Mouse (Mus musculus) forelimb bud, embryonic 11.5 days (tissue): Measurements from ENCODE around the gene Wasf3.
"Not testable (repeated sequence)": the region's sequence is repeated elsewhere in the genome, so short reads cannot be mapped to it uniquely, and the experiment has no call there.

Experiments used
- DNase-seq: peaks from one replicate; pipeline ENCODE4 v3.0.0-alpha.2; 2012; ENCODE audit warnings: low read depth, low spot score

Gene Wasf3

DNA sequence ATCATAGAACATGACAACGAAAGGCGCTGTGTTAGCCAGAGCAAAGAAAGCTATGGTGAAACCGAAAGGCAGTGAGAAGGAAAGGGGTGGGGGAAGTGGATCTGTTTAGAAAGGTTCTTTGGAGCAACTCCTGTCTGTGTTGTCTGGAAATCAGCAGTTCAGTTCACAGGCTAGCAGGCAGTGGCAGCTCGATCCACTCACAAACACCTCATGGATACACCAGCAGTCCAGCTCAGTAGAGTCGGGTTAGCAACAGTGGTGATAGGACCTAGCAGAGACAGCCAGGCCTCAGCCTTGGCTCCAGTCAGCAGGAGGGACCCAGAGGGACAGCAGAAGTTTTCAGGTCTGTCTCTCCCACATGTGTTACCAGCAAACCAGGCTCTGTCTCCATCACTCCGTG lies 16.2 kb downstream of the Wasf3 start:
- not testable (repeated sequence) for DNase-seq

DNA sequence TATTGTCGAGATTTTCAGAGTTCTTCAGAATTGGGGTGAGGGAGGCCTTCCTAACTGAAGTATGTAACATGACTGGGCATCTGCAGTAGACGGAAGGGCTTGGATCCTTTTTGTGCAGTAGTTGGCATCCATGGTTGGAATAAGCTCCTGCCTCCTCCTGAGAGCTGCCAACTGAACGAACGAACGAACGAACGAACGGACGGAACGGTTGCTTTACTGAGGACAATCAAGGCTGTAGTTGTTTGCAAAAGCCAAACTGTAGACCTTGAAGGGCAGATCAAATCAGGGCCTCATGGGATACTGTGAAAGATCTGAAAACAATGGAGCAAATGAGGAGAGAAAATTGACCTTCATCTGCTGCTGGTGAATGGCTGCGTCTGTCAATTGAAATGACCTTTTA lies 17.5 kb downstream of the Wasf3 start:
- no peak for DNase-seq

DNA sequence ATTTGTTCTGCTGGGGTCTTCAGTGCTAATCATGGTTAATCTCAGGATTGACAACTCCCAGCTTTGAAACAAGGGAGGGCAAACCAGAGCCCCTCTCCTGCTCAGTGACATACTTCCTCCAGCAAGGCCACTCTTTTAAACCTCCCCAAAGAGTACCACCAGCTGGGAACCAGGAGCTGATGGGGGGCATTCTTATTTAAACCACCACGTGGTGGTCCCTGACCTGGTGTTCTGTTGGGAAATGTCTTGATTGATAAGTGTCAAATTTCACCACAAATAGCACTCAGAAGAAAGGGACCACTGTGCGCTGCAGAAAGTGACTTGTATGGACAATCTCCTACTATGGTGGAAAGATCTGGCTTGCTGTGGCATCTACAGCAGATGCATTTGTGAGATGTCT lies 19.1 kb downstream of the Wasf3 start:
- no peak for DNase-seq

DNA sequence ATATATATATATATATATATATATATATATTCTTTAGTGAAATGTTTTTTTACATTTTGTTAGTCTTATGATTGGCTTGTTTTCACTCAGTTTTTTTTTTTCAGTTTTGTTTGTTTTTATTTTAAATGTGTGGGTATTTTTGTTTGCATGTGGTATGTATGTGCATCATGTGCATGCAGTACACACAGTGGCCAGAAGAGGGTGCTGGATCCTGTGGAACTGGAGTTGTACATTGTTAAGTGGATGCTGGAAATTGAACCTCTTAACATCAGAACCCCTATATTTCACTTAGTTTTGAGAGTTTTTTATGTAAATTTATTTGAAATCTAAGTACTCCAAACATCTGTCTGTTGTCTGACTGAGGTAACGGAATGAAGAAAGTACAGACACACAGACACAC lies 21.3 kb downstream of the Wasf3 start:
- DNase-seq: peak; percentile 29

DNA sequence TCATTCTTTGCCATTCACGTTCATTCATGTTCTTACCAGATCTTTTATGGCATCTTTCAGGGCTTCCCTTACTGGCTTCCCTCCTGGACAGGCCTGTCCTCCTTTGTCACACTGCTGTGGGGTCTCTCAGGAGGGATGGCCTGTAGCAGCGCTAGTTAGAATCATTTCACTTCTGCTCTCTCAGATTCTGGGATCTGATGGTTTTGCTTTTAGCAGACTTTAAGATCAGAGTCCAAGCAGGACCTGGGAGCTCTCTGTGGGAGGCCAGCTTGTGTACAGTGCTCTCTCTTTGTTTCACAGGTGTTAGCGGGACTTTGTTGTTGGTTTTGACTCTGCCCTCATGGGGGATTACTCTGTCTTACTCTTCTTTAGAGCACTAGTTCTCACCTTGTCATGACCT lies 23.0 kb downstream of the Wasf3 start:
- DNase-seq: no peak

DNA sequence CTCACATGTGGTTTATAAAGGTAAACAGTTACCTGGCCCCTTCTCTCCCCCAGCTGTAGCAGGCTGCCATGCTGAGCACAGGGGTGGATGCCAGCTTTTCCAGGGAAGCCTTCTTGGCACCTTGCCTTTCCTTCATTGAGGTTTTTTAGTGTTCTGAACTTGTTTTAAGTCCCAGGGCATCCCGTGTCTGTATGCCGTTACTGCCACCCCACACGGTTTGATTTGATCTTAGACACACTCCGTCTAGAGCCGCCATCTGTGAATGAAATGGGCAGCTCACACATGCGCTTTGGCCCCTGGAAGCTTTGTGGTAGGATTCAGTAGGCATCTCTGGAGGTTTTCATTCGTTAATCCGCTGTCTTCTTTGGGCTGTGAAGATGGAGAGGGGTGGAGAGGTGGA lies 23.8 kb downstream of the Wasf3 start:
- no peak for DNase-seq

DNA sequence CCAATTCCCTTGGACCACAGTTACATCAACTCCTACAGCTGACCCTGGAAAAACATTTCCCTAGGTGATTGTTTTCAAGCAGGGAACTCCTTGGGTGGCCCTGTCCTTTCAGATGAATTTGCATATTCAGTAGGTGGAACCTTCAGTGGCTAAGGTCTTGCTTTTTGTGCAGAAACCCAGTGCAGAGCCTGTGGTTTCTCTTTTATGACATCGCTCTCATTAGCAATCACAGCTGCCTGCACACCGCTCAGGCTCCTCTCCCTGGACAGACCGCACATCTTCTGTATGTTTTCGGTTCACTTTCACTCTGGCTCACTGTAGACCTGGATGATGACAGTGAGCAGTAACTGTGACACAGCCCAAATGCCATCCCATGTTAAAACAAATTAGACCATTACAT lies 26.0 kb downstream of the Wasf3 start:
- no peak for DNase-seq

DNA sequence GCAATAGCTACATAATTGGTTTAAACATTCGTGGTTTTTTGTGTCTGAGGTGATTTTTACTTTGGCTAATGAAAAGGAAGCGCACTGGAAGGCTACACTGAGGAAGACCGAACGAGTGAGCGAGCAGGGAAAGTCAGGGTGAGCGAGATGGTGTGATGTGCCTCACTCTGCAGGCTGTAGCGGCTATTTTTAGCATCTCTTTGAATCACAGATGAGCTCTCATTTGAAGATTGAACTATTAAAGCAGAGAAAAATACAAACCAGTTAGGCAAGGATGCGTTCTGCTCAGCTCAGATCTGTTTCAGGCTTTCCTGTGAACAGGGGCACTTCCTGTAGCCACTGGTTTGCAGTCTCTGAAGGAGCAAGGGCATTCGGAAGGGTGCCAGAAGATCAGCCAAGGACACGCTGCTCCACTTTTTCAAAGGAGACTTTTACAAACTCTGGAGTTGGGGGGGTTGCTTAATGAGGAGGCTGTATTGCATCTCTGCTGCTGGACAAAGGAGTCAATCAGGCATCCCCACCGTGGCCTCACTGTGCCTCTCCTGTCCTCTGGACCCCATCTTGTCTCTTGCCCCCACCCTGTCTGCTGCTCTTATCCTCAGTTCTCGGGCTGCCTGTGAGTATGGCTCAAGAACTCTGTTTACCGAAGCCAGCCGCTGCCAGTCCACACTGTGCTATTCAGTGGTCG lies 28.1 kb downstream of the Wasf3 start:
- no peak for DNase-seq

DNA sequence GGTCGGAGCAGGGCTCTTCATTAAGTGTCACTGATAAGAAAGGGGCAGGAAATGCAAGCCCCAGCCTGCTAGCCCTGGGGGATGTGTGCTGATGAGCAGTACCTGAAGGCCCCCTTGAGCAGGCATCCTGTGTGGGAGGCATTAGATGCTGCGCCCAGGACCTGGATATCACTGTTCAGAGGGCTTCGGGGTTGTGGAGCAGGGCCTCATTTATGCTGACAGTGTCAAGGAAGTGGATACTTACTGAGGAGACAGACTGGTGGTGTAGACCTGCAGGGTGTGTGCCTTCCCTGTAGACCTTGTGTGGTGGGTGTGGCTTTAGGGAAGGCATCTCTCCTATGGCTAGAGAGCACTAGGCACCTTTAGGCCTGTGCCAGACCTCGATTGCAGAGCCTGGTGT lies 29.8 kb downstream of the Wasf3 start:
- DNase-seq: no peak

DNA sequence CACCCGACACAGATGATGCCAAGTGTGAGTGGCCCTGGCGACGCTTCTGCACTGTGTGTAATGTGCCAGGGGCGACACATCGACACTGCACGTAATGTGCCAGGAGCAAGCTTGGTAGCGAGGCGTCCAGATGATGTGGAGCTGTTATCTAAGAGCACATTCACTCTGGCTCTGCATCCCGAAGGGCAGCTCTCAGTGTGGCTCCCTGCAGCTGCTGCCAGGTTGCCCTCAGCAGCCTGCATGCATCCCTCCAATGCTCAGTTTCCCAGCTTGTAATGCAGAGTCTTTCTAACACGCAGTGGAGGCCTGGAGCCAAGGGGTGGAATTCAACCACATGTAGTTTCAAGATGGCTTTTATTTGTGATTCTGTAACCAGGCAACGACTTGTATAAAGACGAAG lies 30.4 kb downstream of the Wasf3 start:
- DNase-seq: no peak

DNA sequence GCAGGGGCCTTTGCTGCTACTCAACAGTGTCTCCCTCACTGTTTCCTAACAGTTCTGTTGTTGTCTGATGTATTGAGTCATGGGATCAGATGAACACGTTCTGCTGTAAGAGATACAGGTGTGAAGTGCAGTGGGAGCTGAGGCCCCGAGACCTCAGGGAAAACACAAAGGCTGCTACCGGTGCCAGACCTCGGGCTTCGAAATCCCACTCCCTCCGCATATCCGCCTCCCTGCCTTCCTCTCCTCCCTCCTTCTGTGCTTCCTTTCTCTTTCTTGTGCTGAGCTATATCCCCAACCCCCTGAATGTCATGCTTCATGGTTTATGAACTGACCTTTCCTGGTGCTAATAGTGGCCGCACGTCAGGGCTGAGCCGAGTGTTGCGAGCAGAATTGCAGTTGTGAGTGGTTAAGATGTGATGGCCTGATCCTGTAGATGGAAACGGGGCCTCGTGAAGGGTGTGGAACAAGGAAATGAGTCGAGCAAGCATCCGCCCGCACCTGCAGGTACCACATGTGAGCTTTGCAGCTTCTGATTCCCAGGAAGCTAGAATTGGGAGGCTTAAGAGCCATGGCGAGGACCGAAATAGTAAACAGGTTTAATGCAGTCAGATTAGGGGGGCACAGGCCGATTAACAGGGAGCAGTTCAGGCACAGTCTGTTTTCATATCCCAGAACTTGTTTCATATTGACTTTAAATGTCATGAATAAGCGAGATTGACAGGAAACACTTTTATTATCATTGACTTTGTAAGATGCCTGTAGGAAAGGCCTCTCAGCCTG lies 31.7 kb downstream of the Wasf3 start:
- DNase-seq: no peak

DNA sequence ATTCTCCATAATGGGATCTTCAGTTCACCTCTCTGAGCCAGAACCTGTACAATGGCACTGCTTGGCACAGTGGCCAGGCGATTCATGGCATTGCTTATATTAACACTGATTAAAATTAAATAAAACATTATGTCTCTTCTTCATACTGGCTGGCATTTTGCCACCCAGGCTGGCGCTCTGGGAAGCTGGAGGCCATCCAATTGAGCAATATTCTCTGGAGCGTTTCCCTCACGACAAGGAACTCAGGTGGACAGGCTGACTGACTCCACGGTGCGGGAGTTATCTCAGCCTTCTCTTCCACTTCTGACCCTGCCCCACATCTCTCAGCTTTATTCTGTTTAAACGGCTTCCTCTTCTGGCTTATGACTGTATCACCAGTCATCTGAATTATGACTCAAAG lies 33.3 kb downstream of the Wasf3 start:
- no peak for DNase-seq

DNA sequence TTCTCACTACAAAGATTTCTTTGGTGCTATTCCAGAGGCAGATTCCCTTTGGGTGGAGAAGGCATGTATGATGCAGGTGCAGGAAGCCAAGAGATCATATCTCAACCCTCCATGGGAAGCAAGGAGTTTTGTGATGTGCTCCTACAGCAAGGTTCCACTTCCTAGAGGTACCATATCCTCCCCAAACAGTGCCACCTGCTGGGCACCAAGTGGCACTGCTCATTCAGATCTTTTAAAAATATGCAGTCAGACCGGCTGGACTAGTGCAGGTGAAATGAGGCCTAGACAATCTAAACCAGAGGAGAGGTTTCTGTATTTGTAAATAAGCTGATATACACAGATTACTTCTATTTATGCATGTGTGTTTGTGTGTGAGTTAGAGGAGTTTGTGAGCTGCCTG lies 35.3 kb downstream of the Wasf3 start:
- peak; percentile 54 for DNase-seq

DNA sequence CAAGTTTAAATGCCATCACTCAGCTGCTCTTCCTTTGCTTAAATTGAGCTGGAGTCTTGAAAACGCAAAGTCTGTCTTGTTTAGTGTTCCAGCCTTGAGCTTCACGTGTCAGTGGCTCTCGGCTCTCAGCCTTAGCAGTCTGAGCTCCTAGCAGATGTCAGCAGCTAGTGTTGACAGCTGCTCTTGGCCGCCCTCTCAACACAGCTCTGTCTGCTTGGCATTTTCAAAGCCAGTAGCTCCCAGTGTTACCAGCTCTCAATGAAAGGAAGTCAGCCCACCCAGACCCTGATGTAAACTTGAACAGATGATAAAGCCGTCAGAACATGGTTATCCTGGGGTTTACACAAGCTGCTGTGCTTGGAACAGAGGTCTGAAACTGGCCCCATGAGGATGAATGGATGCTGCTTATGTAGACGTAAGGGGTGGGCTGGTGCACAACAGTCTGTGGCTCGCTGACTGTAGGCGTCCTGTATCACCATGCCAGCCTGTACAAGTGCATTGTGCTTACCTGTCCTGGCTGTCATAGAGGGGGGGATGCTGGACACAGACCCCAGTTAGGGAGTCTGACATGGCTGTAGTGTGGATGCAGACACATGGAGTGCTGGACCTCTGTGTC lies 40.0 kb downstream of the Wasf3 start:
- DNase-seq: no peak

DNA sequence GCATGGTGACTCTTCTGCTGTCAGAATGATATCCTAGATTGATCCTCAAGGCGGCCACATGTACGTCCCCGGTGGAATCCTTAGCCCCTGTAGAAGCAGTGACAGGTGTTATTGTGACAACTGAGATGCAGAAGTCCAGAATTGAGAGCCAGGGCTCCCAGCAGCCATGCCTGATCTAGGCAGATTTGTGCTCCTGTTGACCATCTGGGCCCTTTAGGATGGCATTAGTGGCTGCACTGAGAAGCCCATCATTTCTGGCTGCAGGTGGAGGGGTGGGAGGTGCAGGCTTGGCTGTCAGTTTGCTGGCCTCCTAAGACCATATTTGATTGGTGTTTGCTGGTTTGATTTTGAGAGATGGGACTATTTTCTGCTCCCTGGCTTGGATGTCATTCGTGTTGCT lies 40.9 kb downstream of the Wasf3 start:
- DNase-seq: no peak

DNA sequence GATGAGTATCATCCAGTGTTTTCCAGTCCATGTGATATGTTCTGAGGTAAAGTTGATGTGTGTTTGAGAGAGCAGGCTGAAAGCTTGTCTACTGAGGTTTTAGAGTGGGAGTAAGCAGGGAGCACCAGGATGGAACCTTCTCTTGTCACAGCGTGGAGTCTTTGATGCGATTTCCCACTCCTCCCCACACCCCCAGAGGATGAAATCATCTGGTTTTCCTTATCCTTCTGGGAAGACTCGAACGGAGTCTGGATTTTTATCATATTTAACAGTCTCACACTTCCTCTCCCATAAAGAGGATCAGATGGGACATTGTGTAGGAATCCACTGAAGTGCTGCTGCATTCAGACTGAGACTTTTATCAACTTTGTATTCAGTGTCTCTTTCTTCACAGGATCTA lies 43.3 kb downstream of the Wasf3 start:
- no peak for DNase-seq

DNA sequence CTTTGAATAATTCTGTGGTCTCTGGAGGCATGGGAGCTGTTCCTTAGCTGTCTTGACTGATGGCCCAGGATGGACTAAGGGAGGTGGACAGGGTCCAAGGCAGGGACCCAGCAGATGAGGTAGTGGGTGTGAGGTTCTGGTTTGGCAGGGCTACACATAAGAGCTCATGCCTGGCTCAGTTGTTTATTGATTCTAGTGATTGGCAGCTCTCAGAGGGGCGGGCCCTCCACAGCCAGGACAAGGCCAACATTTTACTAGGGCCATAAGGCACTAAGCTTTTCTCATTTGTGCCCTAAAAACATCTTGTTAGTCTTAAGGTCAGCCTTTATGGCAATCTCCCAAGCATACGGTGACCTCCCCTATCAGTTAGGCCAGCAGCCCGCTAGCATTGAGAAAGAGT lies 47.0 kb downstream of the Wasf3 start:
- DNase-seq: no peak

DNA sequence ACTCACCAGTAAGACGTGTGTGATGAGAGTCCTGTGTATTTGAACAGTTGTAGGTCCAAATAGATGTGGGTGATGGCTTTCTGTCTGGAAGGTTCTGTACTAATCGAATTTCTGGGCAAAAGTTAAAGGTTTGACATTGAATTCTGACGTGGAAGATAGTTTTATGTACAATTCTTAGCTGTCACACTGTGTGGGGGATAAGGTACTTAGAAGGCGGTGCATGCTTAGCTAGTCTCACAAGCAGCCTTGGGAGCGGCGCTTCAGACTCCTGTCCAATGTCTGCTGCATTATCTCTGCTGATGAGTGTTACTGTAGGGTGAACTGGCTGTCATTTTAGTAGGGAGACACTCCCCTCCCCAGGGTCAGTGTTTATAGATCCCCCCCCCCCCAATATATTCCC lies 47.7 kb downstream of the Wasf3 start:
- no peak for DNase-seq

DNA sequence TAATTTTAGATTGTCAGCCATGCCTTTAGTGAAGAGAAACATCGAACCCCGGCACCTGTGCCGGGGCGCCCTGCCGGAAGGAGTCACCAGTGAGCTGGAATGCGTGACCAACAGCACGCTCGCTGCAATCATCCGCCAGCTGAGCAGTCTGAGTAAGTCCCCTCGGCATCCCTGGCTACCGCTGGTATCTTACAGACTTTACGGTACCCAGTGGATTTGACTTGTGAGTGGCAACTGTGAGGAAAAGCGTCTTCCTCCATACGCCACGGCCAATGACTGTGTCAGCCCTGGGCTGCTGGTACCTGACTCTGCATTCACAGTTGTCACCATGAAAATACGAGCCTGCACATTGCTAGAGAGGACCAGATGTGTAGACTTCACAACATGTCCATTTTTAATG lies 50.5 kb downstream of the Wasf3 start:
- no peak for DNase-seq

DNA sequence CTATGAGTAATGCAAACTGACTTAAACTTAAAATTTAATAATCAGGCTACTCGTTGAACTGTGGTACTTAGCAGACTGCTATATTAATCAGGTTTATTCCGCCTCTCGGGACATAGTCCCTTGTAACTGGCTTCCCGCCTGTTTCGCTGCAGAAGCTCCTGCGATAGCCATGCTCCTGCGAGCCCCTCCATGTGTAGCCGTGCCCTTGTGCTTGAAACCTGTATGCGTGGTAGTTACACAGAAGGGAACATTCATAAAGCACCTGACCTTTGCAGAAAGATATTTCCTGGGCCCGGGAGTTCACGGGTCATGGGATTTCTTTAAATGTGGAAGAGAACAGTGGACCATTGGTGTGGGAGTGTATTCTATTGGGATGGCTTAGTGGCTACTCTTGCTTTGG lies 52.0 kb downstream of the Wasf3 start:
- no peak for DNase-seq

DNA sequence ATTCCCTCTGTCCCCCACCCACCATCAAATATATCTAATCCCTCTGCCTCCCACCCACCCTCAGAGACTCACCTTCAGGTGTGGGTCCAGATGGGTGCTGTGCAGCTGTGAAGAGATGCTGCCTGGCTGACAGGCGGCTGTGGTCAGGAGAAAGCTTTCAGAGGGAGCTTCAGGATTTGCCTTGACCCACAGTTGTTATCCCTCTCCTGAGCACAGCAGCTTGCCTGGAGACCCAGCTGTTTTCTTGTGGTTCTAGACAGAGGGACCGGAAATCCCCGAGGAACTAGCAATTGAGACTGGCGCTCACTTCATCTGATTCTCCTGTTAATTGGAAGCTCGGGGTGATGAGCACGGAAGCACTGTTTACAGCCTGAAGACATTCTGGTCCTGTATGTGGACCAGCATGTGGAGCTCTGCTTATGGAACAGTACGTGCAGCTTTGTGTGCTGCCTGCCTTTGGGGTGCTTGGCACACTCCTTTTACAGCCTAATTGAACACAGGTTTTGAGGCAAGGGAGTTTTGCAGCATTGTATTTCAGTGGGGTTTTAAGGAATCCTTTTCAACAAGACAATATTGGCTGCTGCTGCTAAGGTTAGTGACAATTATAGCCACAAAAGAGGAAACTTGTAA lies 54.5 kb downstream of the Wasf3 start:
- no peak for DNase-seq

DNA sequence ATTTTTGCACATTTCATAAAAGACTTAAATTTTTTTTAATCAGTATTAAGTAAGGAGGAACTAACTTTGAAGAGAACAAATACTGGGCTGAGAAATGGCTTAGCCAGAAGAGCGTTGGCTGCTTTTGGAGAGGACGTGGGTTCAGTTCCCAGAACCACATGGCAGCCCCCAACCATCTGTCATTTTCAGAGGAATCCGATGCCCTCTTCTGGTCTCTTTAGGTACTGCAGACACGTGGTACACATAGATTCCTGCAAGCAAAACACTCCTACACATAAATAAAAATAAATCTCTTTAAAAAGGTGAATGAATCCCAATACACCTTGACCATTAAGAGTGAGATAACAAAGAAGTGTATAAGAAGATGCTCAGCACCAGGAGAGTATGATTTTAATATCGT lies 55.5 kb downstream of the Wasf3 start:
- DNase-seq: no peak

DNA sequence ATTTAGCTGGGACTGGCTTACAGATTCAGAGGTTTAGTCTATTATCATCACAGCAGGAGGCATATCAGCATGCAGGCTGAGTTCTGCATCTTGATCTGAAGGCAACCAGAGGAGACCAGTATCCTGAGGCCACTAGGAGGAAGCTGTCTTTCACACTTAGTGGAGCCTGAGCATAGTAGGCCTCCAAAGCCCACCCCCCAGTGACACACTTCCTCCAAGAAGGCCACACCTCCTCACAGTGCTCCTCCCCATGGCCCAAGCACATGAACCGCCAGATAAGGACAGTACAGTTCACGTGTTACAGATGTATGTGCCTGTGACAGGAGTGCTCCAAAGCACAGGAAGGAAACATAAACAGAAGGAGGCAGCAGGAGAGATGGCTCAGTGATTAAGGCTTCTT lies 58.0 kb downstream of the Wasf3 start:
- no peak for DNase-seq
